Mouse (Mus musculus) CH12.LX (cell line): ENCODE data around the gene Lrrc8b. TPM values are rescaled to one million over a fixed set of nuclear protein-coding genes. Genes with fewer than 3 reads are reported as not detected.

Experiments used
- DNase-seq: peaks from one replicate; pipeline ENCODE4 v3.0.0-alpha.2; 2013; ENCODE audit errors: extremely low read depth
- H3K27ac ChIP-seq: 2 replicates; pipeline ENCODE4 v1.5.1; 2012; ENCODE audit warnings: low read depth, mild to moderate bottlenecking, control low read depth, moderate library complexity; ENCODE audit not compliant: insufficient read depth
- H3K27me3 ChIP-seq: replicated peaks from 2 replicates; pipeline ENCODE3; 2012; ENCODE audit warnings: inconsistent platforms
- H3K36me3 ChIP-seq, 2 experiments: replicated peaks in 1 of 2; 2 replicates each; pipeline versions ENCODE3 to v1.6.1; 2012; ENCODE audit warnings: inconsistent platforms in 1 of 2, low read length in 1 of 2, mild to moderate bottlenecking in 1 of 2, mixed read lengths in 1 of 2, moderate library complexity in 1 of 2; ENCODE audit not compliant: control insufficient read depth in 1 of 2, insufficient read depth in 1 of 2
- H3K4me1 ChIP-seq, 2 experiments: 2 replicates each; pipeline ENCODE4 v1.6.1; 2012; ENCODE audit warnings: inconsistent platforms in 1 of 2, moderate library complexity in 1 of 2; ENCODE audit not compliant: insufficient read depth in 2 of 2, control insufficient read depth in 1 of 2
- H3K4me2 ChIP-seq: 2 replicates; pipeline ENCODE4 v1.6.1; 2012; ENCODE audit warnings: low read depth, mild to moderate bottlenecking, control low read depth; ENCODE audit not compliant: poor library complexity, insufficient read depth, severe bottlenecking
- H3K4me3 ChIP-seq, 3 experiments: fragments of 150-350 bp in 1 of 3; sonication (generic) in 1 of 3; replicated peaks in 1 of 3; 2 replicates each; pipeline versions ENCODE3 to v1.5.1; 2011 to 2012; ENCODE audit warnings: low read depth in 2 of 3, low read length in 2 of 3, mild to moderate bottlenecking in 2 of 3, moderate library complexity in 2 of 3, control low read depth in 1 of 3, improper control_type of control experiment in 1 of 3, inconsistent platforms in 1 of 3, mixed read lengths in 1 of 3; ENCODE audit not compliant: poor library complexity in 1 of 3
- H3K79me2 ChIP-seq: replicated peaks from 2 replicates; pipeline ENCODE4 v1.6.1; 2012; ENCODE audit warnings: mild to moderate bottlenecking, moderate library complexity; ENCODE audit not compliant: control insufficient read depth, poor library complexity, insufficient read depth, severe bottlenecking; ENCODE audit errors: extremely low read depth
- H3K9ac ChIP-seq: 2 replicates; pipeline ENCODE4 v1.6.1; 2012; ENCODE audit warnings: low read depth, mild to moderate bottlenecking, control low read depth, moderate library complexity; ENCODE audit not compliant: insufficient read depth
- H3K9me3 ChIP-seq: replicated peaks from 2 replicates; pipeline ENCODE3; 2012; ENCODE audit warnings: low read length, inconsistent platforms, mixed read lengths
- ELF1 ChIP-seq: IDR thresholded peaks from 2 replicates; pipeline ENCODE4 v1.6.1; 2014; ENCODE audit warnings: low read depth, mild to moderate bottlenecking, inconsistent platforms, low read length, improper control_type of control experiment
- ETS1 ChIP-seq: conservative IDR thresholded peaks from 2 replicates; pipeline ENCODE4 v1.6.1; 2012; ENCODE audit warnings: low read depth, mild to moderate bottlenecking, inconsistent platforms, low read length, improper control_type of control experiment, moderate library complexity
- MAX ChIP-seq: IDR thresholded peaks from 2 replicates; pipeline ENCODE4 v1.6.1; 2011; ENCODE audit warnings: low read length, improper control_type of control experiment
- NRF1 ChIP-seq: IDR thresholded peaks from 2 replicates; pipeline ENCODE4 v1.6.1; 2014; ENCODE audit warnings: low read depth, mild to moderate bottlenecking, inconsistent platforms, low read length, improper control_type of control experiment, moderate library complexity
- POLR2A ChIP-seq: IDR thresholded peaks from 2 replicates; pipeline ENCODE4 v1.6.1; 2011; ENCODE audit warnings: low read depth, mild to moderate bottlenecking, improper control_type of control experiment, low read length
- POLR2AphosphoS2 ChIP-seq: IDR thresholded peaks from 2 replicates; pipeline ENCODE4 v1.6.1; 2011; ENCODE audit warnings: low read depth, low read length, improper control_type of control experiment
- RAD21 ChIP-seq: IDR thresholded peaks from 2 replicates; pipeline ENCODE4 v1.6.1; 2011; ENCODE audit warnings: low read depth, mild to moderate bottlenecking, low read length, improper control_type of control experiment, moderate library complexity
- RCOR1 ChIP-seq: conservative IDR thresholded peaks from 2 replicates; pipeline ENCODE4 v1.6.1; 2012; ENCODE audit warnings: low read depth, mild to moderate bottlenecking, inconsistent platforms, low read length, improper control_type of control experiment
- SIN3A ChIP-seq: IDR thresholded peaks from 2 replicates; pipeline ENCODE4 v1.6.1; 2012; ENCODE audit warnings: low read length, improper control_type of control experiment, inconsistent platforms
- USF1 ChIP-seq: IDR thresholded peaks from 2 replicates; pipeline ENCODE4 v1.6.1; 2014; ENCODE audit warnings: low read depth, mild to moderate bottlenecking, inconsistent platforms, low read length, improper control_type of control experiment
- ZC3H11A ChIP-seq: IDR thresholded peaks from 2 replicates; pipeline ENCODE4 v1.6.1; 2012; ENCODE audit warnings: low read depth, mild to moderate bottlenecking, inconsistent platforms, low read length, improper control_type of control experiment
- ZMIZ1 ChIP-seq: IDR thresholded peaks from 2 replicates; pipeline ENCODE4 v1.6.1; 2012; ENCODE audit warnings: low read depth, mild to moderate bottlenecking, inconsistent platforms, low read length, improper control_type of control experiment
- dilution Hi-C: fragments of 300-500 bp; cut with MboI; formaldehyde crosslinking; loops from 2 replicates; pipeline ENCODE4 v1.14.3; 2020; ENCODE audit warnings: low sequenced_read_pairs; ENCODE audit not compliant: extremely low pct_unique_long_range_greater_than_20kb, extremely low pct_ligation_motif_present
- in situ Hi-C: fragments of 300-500 bp; cut with MboI; formaldehyde crosslinking; loops from 3 replicates; pipeline ENCODE4 v1.14.3; 2019; ENCODE audit warnings: low sequenced_read_pairs, low pct_ligation_motif_present, low pct_unique_long_range_greater_than_20kb, mixed read lengths
- polyA plus RNA-seq: library from polyadenylated mRNA; unstranded; fragments of >175 nt; gene quantifications from 2 replicates; pipeline ENCODE4 v1.2.1, GENCODE M21; 2012; ENCODE audit warnings: low read depth; ENCODE audit not compliant: insufficient read length
- total RNA-seq, 2 experiments: library from RNA; depleted of rRNA; stranded (reverse); fragments of 300-350 nt in 1 of 2; fragments of >200 nt in 1 of 2; gene quantifications; 2 replicates each; pipeline ENCODE4 v1.2.3; 2012 to 2014

Gene Lrrc8b
- total and polyA plus RNA-seq, 3 experiments = 0.21 to 0.40 (median 0.40) TPM

- Histone ChIP-seq H3K27ac (no peak overlapping the region), H3K79me2 (no peaks in the 10 kb centered on the region), H3K9me3 (no peaks in the 10 kb centered on the region), H3K27me3 (peaks cover 3% of the 10 kb centered on the region), H3K4me2 (peak overlapping the region; percentile 15; the same call in 1 of the 2 replicates), H3K36me3 (no peaks in the 10 kb centered on the region), H3K4me1 (peaks cover 6 to 41% of the 10 kb centered on the region in 2 experiments), H3K9ac (no peak overlapping the region), H3K4me3 (no peak overlapping the region)
- dilution Hi-C loops (no loop called here), in situ Hi-C loops (loop anchor here (5.0 kb wide), 3 partner anchors 89 to 371 kb away; no protein-coding TSS in a partner anchor)
- no peak for TF ChIP-seq NRF1
- TF ChIP-seq SIN3A = no peak
- no peak for TF ChIP-seq ZMIZ1
- TF ChIP-seq ELF1 = no peak
- no peak for TF ChIP-seq POLR2AphosphoS2
- DNase-seq = no peak
Measured at GRCm38 (mm10) chr5:105496133-105496532, 80.6 kb downstream of the Lrrc8b start.

- Histone ChIP-seq H3K4me3 (no peak overlapping the region), H3K79me2 (no peaks in the 10 kb centered on the region), H3K27me3 (peaks cover 3% of the 10 kb centered on the region), H3K27ac (no peak overlapping the region), H3K4me1 (peaks cover 6 to 43% of the 10 kb centered on the region in 2 experiments), H3K9ac (no peak overlapping the region), H3K9me3 (no peaks in the 10 kb centered on the region), H3K4me2 (no peak overlapping the region), H3K36me3 (no peaks in the 10 kb centered on the region)
- no peak for DNase-seq
- in situ Hi-C loops = loop anchor here (5.0 kb wide), 3 partner anchors 89 to 371 kb away; no protein-coding TSS in a partner anchor
- dilution Hi-C loops = no loop called here
- no peak for TF ChIP-seq MAX
- TF ChIP-seq USF1 = no peak
- no peak for TF ChIP-seq ETS1
Measured at GRCm38 (mm10) chr5:105496586-105496985, 81.0 kb downstream of the Lrrc8b start.

DNA sequence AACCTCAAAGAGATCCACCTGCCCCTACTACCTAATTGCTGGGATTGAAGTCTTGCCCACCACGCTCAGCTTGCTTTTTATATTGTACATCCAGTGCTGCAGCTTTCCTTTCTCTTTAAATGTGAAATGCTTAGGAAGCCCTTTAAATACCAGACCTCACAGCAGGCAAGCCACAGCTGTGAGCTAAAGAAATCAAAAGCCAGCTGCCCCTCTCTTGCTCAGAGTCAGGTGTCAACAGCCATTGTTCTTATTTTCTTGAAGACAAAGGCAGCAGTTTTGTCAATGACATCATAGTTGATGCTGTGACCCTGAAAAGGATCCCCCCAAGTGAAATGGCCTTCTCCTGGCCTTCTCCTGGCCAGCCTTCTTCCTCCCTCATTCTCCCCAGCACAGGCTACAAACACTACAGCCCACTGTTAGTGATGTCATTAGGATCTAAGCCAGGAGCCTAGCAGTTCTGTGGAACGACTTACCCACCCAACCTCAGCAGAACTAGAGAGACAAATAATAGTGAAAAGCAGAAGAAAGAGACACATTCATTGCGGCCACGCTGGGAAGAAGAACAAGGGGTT, 82.9 kb downstream of the Lrrc8b start:
- Histone ChIP-seq H3K4me2 (no peak overlapping the region), H3K27ac (no peak overlapping the region), H3K4me3 (no peak overlapping the region), H3K9me3 (peaks cover 7% of the 10 kb centered on the region), H3K27me3 (peaks cover 3% of the 10 kb centered on the region), H3K9ac (no peak overlapping the region), H3K4me1 (peaks cover 6 to 40% of the 10 kb centered on the region in 2 experiments), H3K79me2 (no peaks in the 10 kb centered on the region), H3K36me3 (no peaks in the 10 kb centered on the region)
- no peak for DNase-seq
- dilution Hi-C loops (no loop called here), in situ Hi-C loops (loop anchor here (5.0 kb wide), 3 partner anchors 91 to 369 kb away; no protein-coding TSS in a partner anchor)
- no peak for TF ChIP-seq POLR2A
- TF ChIP-seq ZC3H11A = no peak
- TF ChIP-seq RAD21 = no peak
- TF ChIP-seq RCOR1 = no peak
